Mouse (Mus musculus): ENCODE data around the gene Myg1.

Gene Myg1

GRCm38 (mm10) chr15:102344490-102344889, 13.0 kb downstream of the Myg1 start:
- DNase-seq (ENCODE audit: low read depth, low spot score): no peak

- no peak for DNase-seq (ENCODE audit: low read depth, low spot score)
These were observed 14.9 kb downstream of the Myg1 start for GRCm38 (mm10) chr15:102346444-102346843.

- peak; percentile 96 for DNase-seq (ENCODE audit: low read depth, low spot score)
These were observed 18.8 kb downstream of the Myg1 start, which contains the start of gene Aaas for GRCm38 (mm10) chr15:102350138-102350941. Gene Aaas, minus strand, starts transcription at chr15:102350771.

- no peak for DNase-seq (ENCODE audit: low read depth, low spot score)
These were observed 19.4 kb downstream of the Myg1 start for GRCm38 (mm10) chr15:102350942-102351291.

- DNase-seq (ENCODE audit: low read depth, low spot score): no peak
These were observed 20.7 kb downstream of the Myg1 start for GRCm38 (mm10) chr15:102352177-102352576.

- DNase-seq (ENCODE audit: low read depth, low spot score): no peak
These were observed 22.5 kb downstream of the Myg1 start for GRCm38 (mm10) chr15:102353986-102354385.

- DNase-seq (ENCODE audit: low read depth, low spot score): peak; percentile 61
These were observed 23.8 kb downstream of the Myg1 start for GRCm38 (mm10) chr15:102355134-102355870.

GRCm38 (mm10) chr15:102355871-102356441, 24.4 kb downstream of the Myg1 start:
- DNase-seq (ENCODE audit: low read depth, low spot score): peak; percentile 72

- no peak for DNase-seq (ENCODE audit: low read depth, low spot score)
These were observed 25.2 kb downstream of the Myg1 start for GRCm38 (mm10) chr15:102356501-102357325.

- DNase-seq (ENCODE audit: low read depth, low spot score): peak; percentile 58
These were observed 26.6 kb downstream of the Myg1 start for GRCm38 (mm10) chr15:102358126-102358525.

GRCm38 (mm10) chr15:102358834-102359233, 27.3 kb downstream of the Myg1 start:
- DNase-seq (ENCODE audit: low read depth, low spot score): no peak

GRCm38 (mm10) chr15:102362648-102363047, 31.1 kb downstream of the Myg1 start:
- no peak for DNase-seq (ENCODE audit: low read depth, low spot score)

GRCm38 (mm10) chr15:102364678-102365077, 33.2 kb downstream of the Myg1 start:
- DNase-seq (ENCODE audit: low read depth, low spot score): no peak

- no peak for DNase-seq (ENCODE audit: low read depth, low spot score)
These were observed 34.7 kb downstream of the Myg1 start for GRCm38 (mm10) chr15:102366238-102366637.

GRCm38 (mm10) chr15:102366733-102367344, 35.3 kb downstream of the Myg1 start, which contains the start of gene Sp7:
Gene Sp7, minus strand, starts transcription at chr15:102367182.
- DNase-seq (ENCODE audit: low read depth, low spot score): no peak

GRCm38 (mm10) chr15:102369972-102370371, 38.5 kb downstream of the Myg1 start:
- DNase-seq (ENCODE audit: low read depth, low spot score): no peak

GRCm38 (mm10) chr15:102370727-102371126, 39.2 kb downstream of the Myg1 start:
- DNase-seq (ENCODE audit: low read depth, low spot score): no peak

GRCm38 (mm10) chr15:102376453-102377162, 45.1 kb downstream of the Myg1 start:
- DNase-seq (ENCODE audit: low read depth, low spot score): no peak

GRCm38 (mm10) chr15:102377163-102377543, 45.6 kb downstream of the Myg1 start:
- DNase-seq (ENCODE audit: low read depth, low spot score): peak; percentile 87

GRCm38 (mm10) chr15:102377810-102378262, 46.3 kb downstream of the Myg1 start:
- peak; percentile 60 for DNase-seq (ENCODE audit: low read depth, low spot score)

Data from forelimb bud, embryonic 11.5 days (tissue).